Mouse (Mus musculus) CD4-positive helper T cell, adult 2 months (primary cell): ENCODE data around the gene Snx15.

Experiments used
- DNase-seq: peaks from one replicate; pipeline ENCODE4 v3.0.0-alpha.2; 2012; ENCODE audit warnings: low read depth, missing footprints, low spot score

Gene Snx15

GRCm38 (mm10) chr19:6071261-6071660, 56.8 kb downstream of the Snx15 start:
- DNase-seq = peak; percentile 40

- DNase-seq = peak; percentile 56
Measured at GRCm38 (mm10) chr19:6070571-6071250, 57.4 kb downstream of the Snx15 start.

DNA sequence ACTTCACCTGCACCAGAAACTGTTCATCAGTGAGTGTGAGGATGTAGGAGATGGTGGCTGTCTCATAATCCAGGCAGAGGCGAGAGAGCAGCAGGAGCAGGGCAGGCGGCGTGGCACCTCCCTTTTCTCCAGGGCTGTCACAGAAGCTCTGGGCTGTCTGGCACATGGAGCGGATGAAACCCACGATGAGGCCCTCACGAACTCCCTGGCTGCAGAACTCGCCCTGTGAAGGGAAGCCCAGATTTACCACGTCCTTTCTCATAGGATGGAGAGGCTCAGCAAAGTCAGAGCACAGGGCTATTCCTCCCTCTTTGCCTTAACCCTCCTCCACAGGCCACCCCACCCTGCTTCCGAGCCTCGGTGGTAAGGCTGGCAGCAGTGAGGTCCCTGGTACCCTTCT, 58.3 kb downstream of the Snx15 start:
- no peak for DNase-seq
